Mouse (Mus musculus) heart, postnatal 0 days (tissue): ENCODE measurements around the gene Ldhc.

Experiments
- CTCF ChIP-seq: IDR thresholded peaks from 2 replicates; pipeline ENCODE4 v1.5.1; 2016; ENCODE audit warnings: antibody characterized with exemption, control low read depth, low read depth
- EP300 ChIP-seq: IDR thresholded peaks from 2 replicates; pipeline ENCODE4 v1.6.1; 2016; ENCODE audit warnings: antibody characterized with exemption, low read depth

- TF ChIP-seq EP300 (no peak), CTCF (no peak)
Observed at GRCm38 (mm10) chr7:46883304-46883703, 22.3 kb downstream of the Ldhc start.
